Mouse (Mus musculus): ENCODE measurements around the gene Cyp51.
"Not testable (repeated sequence)": the region's sequence is repeated elsewhere in the genome, so short reads cannot be mapped to it uniquely, and the experiment has no call there.

The Cyp51 gene

GRCm38 (mm10) chr5:4104341-4105040, at the start of gene Cyp51:
Gene Cyp51 (minus strand): TSS chr5:4104746.
- peak; percentile 87 for DNase-seq (ENCODE audit: low spot score)

- DNase-seq (ENCODE audit: low spot score) = no peak
These were observed 8.1 kb upstream of the Cyp51 start for GRCm38 (mm10) chr5:4112570-4113098.

GRCm38 (mm10) chr5:4107056-4107455, 2.5 kb upstream of the Cyp51 start:
- not testable (repeated sequence) for DNase-seq (ENCODE audit: low spot score)

GRCm38 (mm10) chr5:4105651-4106186, 1.2 kb upstream of the Cyp51 start:
- no peak for DNase-seq (ENCODE audit: low spot score)

- no peak for DNase-seq (ENCODE audit: low spot score)
These were observed 763 bp downstream of the Cyp51 start for GRCm38 (mm10) chr5:4103626-4104340.

GRCm38 (mm10) chr5:4101770-4102169, 2.8 kb downstream of the Cyp51 start:
- DNase-seq (ENCODE audit: low spot score) = no peak

GRCm38 (mm10) chr5:4101031-4101430, 3.5 kb downstream of the Cyp51 start:
- no peak for DNase-seq (ENCODE audit: low spot score)

- no peak for DNase-seq (ENCODE audit: low spot score)
These were observed 10.1 kb downstream of the Cyp51 start for GRCm38 (mm10) chr5:4094471-4094870.

GRCm38 (mm10) chr5:4088190-4088589, 16.4 kb downstream of the Cyp51 start:
- no peak for DNase-seq (ENCODE audit: low spot score)

GRCm38 (mm10) chr5:4086309-4086708, 18.2 kb downstream of the Cyp51 start:
- DNase-seq (ENCODE audit: low spot score) = no peak

- no peak for DNase-seq (ENCODE audit: low spot score)
These were observed 19.6 kb downstream of the Cyp51 start for GRCm38 (mm10) chr5:4084948-4085347.

GRCm38 (mm10) chr5:4081513-4081912, 23.0 kb downstream of the Cyp51 start:
- DNase-seq (ENCODE audit: low spot score) = no peak

GRCm38 (mm10) chr5:4080861-4081260, 23.7 kb downstream of the Cyp51 start:
- DNase-seq (ENCODE audit: low spot score) = no peak

- no peak for DNase-seq (ENCODE audit: low spot score)
These were observed 25.5 kb downstream of the Cyp51 start for GRCm38 (mm10) chr5:4079086-4079485.

- no peak for DNase-seq (ENCODE audit: low spot score)
These were observed 37.3 kb downstream of the Cyp51 start for GRCm38 (mm10) chr5:4067203-4067602.

- DNase-seq (ENCODE audit: low spot score) = no peak
These were observed 38.0 kb downstream of the Cyp51 start for GRCm38 (mm10) chr5:4066476-4067115.

- no peak for DNase-seq (ENCODE audit: low spot score)
These were observed 44.2 kb downstream of the Cyp51 start for GRCm38 (mm10) chr5:4060313-4060712.

- no peak for DNase-seq (ENCODE audit: low spot score)
These were observed 63.6 kb downstream of the Cyp51 start for GRCm38 (mm10) chr5:4040922-4041321.

GRCm38 (mm10) chr5:4040372-4040771, 64.2 kb downstream of the Cyp51 start:
- no peak for DNase-seq (ENCODE audit: low spot score)

GRCm38 (mm10) chr5:4039351-4039750, 65.2 kb downstream of the Cyp51 start:
- DNase-seq (ENCODE audit: low spot score) = no peak

GRCm38 (mm10) chr5:4036686-4037085, 67.9 kb downstream of the Cyp51 start:
- DNase-seq (ENCODE audit: low spot score) = no peak

- no peak for DNase-seq (ENCODE audit: low spot score)
These were observed 72.7 kb downstream of the Cyp51 start for GRCm38 (mm10) chr5:4031846-4032245.
